Mouse (Mus musculus) left cerebral cortex, adult 18-20 months (tissue): Measurements from ENCODE around the gene Jazf1. TPM values are rescaled to one million over a fixed set of nuclear protein-coding genes. Genes with fewer than 3 reads are reported as not detected.
A peak's percentile ranks its signal among the peaks of the same experiment; 100 is the strongest.

Experiments
- DNase-seq, 2 experiments: peaks; one replicate each; pipeline ENCODE4 v3.0.0; 2021 to 2022; ENCODE audit warnings: low spot score in 2 of 2, mixed read lengths in 1 of 2
- total RNA-seq, 2 experiments: library from RNA; stranded (reverse); gene quantifications; 2 replicates each; pipeline ENCODE4 v1.2.3; 2021

Jazf1 gene
- total RNA-seq, 2 experiments from 2014 or later: 27.8 to 28.1 TPM

- no peak for DNase-seq
These were observed 53.7 kb downstream of the Jazf1 start for GRCm38 (mm10) chr6:53014460-53015455.

- DNase-seq: no peak
These were observed 58.1 kb downstream of the Jazf1 start for GRCm38 (mm10) chr6:53010286-53010685.

- no peak for DNase-seq
These were observed 62.4 kb downstream of the Jazf1 start for GRCm38 (mm10) chr6:53006032-53006431.

- DNase-seq: no peak
These were observed 62.9 kb downstream of the Jazf1 start for GRCm38 (mm10) chr6:53005544-53005943.

GRCm38 (mm10) chr6:52990816-52991215 is 77.6 kb downstream of the Jazf1 start:
- no peak for DNase-seq

GRCm38 (mm10) chr6:52987905-52988640 is 80.4 kb downstream of the Jazf1 start:
- DNase-seq: no peak

GRCm38 (mm10) chr6:52987391-52987790 is 81.0 kb downstream of the Jazf1 start:
- DNase-seq: peak; percentile 30 to 40

GRCm38 (mm10) chr6:52982175-52982574 is 86.3 kb downstream of the Jazf1 start:
- no peak for DNase-seq

GRCm38 (mm10) chr6:52979503-52979902 is 88.9 kb downstream of the Jazf1 start:
- peak in 1 of 2 experiments; percentile 45 for DNase-seq

- DNase-seq: no peak
These were observed 95.1 kb downstream of the Jazf1 start for GRCm38 (mm10) chr6:52973351-52973750.

GRCm38 (mm10) chr6:52972138-52972537 is 96.3 kb downstream of the Jazf1 start:
- DNase-seq: no peak

- DNase-seq: peak; percentile 77
These were observed 98.6 kb downstream of the Jazf1 start for GRCm38 (mm10) chr6:52969717-52970261.

- DNase-seq: no peak
These were observed 100.0 kb downstream of the Jazf1 start for GRCm38 (mm10) chr6:52968346-52968891.

GRCm38 (mm10) chr6:52967557-52968270 is 100.7 kb downstream of the Jazf1 start:
- no peak for DNase-seq

GRCm38 (mm10) chr6:52966001-52966400 is 102.4 kb downstream of the Jazf1 start:
- DNase-seq: no peak

GRCm38 (mm10) chr6:52965340-52965739 is 103.1 kb downstream of the Jazf1 start:
- DNase-seq: no peak

GRCm38 (mm10) chr6:52963840-52964690 is 104.4 kb downstream of the Jazf1 start:
- DNase-seq: peak; percentile 36 to 61

- no peak for DNase-seq
These were observed 105.0 kb downstream of the Jazf1 start for GRCm38 (mm10) chr6:52963430-52963732.

GRCm38 (mm10) chr6:52962600-52963429 is 105.6 kb downstream of the Jazf1 start:
- DNase-seq: no peak
